Mouse (Mus musculus): Measurements from ENCODE around the gene Becn1. TPM values are rescaled to one million over a fixed set of nuclear protein-coding genes. Genes with fewer than 3 reads are reported as not detected.
"Not testable (repeated sequence)": the region's sequence is repeated elsewhere in the genome, so short reads cannot be mapped to it uniquely, and the experiment has no call there.

Gene Becn1
- total and polyA plus RNA-seq, 3 experiments, result 122 to 167 TPM; not detected in 1

- Histone ChIP-seq H3K27me3 (ENCODE audit: control insufficient read depth in 1 of 2, insufficient read depth in 2 of 2, low read length in 2 of 2) (no peaks in the 10 kb centered on the region), H3K9ac (ENCODE audit: control insufficient read depth, low read depth, low read length, poor library complexity, severe bottlenecking) (no peak overlapping the region), H3K27ac (ENCODE audit: control insufficient read depth, low read depth, low read length) (no peak overlapping the region), H3K9me3 (replicated peaks; ENCODE audit: insufficient read depth, low read length) (no peaks in the 10 kb centered on the region), H3K36me3 (ENCODE audit: control insufficient read depth in 1 of 2, insufficient read depth in 2 of 2, low read length in 2 of 2) (peaks cover 0 to 3% of the 10 kb centered on the region in 2 experiments; a peak in 2 of 4 replicates), H3K79me2 (ENCODE audit: control insufficient read depth, insufficient read depth, low read length, poor library complexity) (no peaks in the 10 kb centered on the region), H3K4me1 (ENCODE audit: control insufficient read depth in 1 of 2, insufficient read depth in 2 of 2, low read length in 2 of 2) (peaks cover 3 to 4% of the 10 kb centered on the region in 2 experiments; a peak in 3 of 4 replicates), H3K4me3 (ENCODE audit: control insufficient read depth in 1 of 2, insufficient read depth in 1 of 2, low read depth in 2 of 2, low read length in 2 of 2) (no peak overlapping the region)
- no peak for DNase-seq (ENCODE audit: low read depth, low spot score)
- TF ChIP-seq CHD1 (IDR thresholded peaks at IDR 0.05; ENCODE audit: low read depth, low read length) (no peak), MAX (IDR thresholded peaks at IDR 0.05; ENCODE audit: low read length) (no peak)
Observed at GRCm38 (mm10) chr11:101334023-101334422, 31.9 kb upstream of the Becn1 start.

- Histone ChIP-seq H3K9me3 (replicated peaks; ENCODE audit: insufficient read depth, low read length) (no peaks in the 10 kb centered on the region), H3K36me3 (ENCODE audit: control insufficient read depth in 1 of 2, insufficient read depth in 2 of 2, low read length in 2 of 2) (no peaks in the 10 kb centered on the region; a peak in 1 of 4 replicates), H3K27me3 (ENCODE audit: control insufficient read depth in 1 of 2, insufficient read depth in 2 of 2, low read length in 2 of 2) (no peaks in the 10 kb centered on the region), H3K79me2 (ENCODE audit: control insufficient read depth, insufficient read depth, low read length, poor library complexity) (no peaks in the 10 kb centered on the region), H3K9ac (ENCODE audit: control insufficient read depth, low read depth, low read length, poor library complexity, severe bottlenecking) (no peak overlapping the region), H3K4me1 (ENCODE audit: control insufficient read depth in 1 of 2, insufficient read depth in 2 of 2, low read length in 2 of 2) (peaks cover 0 to under 1% of the 10 kb centered on the region in 2 experiments; a peak in 1 of 4 replicates), H3K27ac (ENCODE audit: control insufficient read depth, low read depth, low read length) (no peak overlapping the region), H3K4me3 (ENCODE audit: control insufficient read depth in 1 of 2, insufficient read depth in 1 of 2, low read depth in 2 of 2, low read length in 2 of 2) (no peak overlapping the region)
- no peak for DNase-seq (ENCODE audit: low read depth, low spot score)
- no peak for TF ChIP-seq CHD2 (IDR thresholded peaks at IDR 0.05; ENCODE audit: low read length)
- TF ChIP-seq MYC (IDR thresholded peaks at IDR 0.05; ENCODE audit: low read depth, low read length), result no peak
- no peak for TF ChIP-seq POLR2A (IDR thresholded peaks at IDR 0.05; ENCODE audit: control insufficient read depth in 1 of 2, insufficient read depth in 1 of 2, low read depth in 1 of 2, low read length in 2 of 2, poor library complexity in 1 of 2)
- no peak for TF ChIP-seq E2F4 (IDR thresholded peaks at IDR 0.05; ENCODE audit: borderline replicate concordance, low read depth, low read length)
- no peak for TF ChIP-seq MYB (IDR thresholded peaks at IDR 0.05; ENCODE audit: low read depth, low read length)
- TF ChIP-seq USF2 (IDR thresholded peaks at IDR 0.05; ENCODE audit: borderline replicate concordance in 1 of 2, insufficient read depth in 1 of 2, low read depth in 1 of 2, low read length in 2 of 2), result no peak
- TF ChIP-seq TCF12 (IDR thresholded peaks at IDR 0.05; ENCODE audit: low read depth, low read length), result no peak
Observed at GRCm38 (mm10) chr11:101332537-101332936, 30.5 kb upstream of the Becn1 start.

GRCm38 (mm10) chr11:101330961-101331360 is 28.9 kb upstream of the Becn1 start:
- H3K27ac ChIP-seq (ENCODE audit: control insufficient read depth, low read depth, low read length); H3K36me3 ChIP-seq (ENCODE audit: control insufficient read depth in 1 of 2, insufficient read depth in 2 of 2, low read length in 2 of 2); DNase-seq (ENCODE audit: low read depth, low spot score); H3K4me1 ChIP-seq (ENCODE audit: control insufficient read depth in 1 of 2, insufficient read depth in 2 of 2, low read length in 2 of 2); H3K9ac ChIP-seq (ENCODE audit: control insufficient read depth, low read depth, low read length, poor library complexity, severe bottlenecking); H3K9me3 ChIP-seq (replicated peaks; ENCODE audit: insufficient read depth, low read length); H3K27me3 ChIP-seq (ENCODE audit: control insufficient read depth in 1 of 2, insufficient read depth in 2 of 2, low read length in 2 of 2); H3K4me3 ChIP-seq (ENCODE audit: control insufficient read depth in 1 of 2, insufficient read depth in 1 of 2, low read depth in 2 of 2, low read length in 2 of 2); H3K79me2 ChIP-seq (ENCODE audit: control insufficient read depth, insufficient read depth, low read length, poor library complexity): not testable (repeated sequence)
